Mouse (Mus musculus): ENCODE results near the gene Wwox. TPM values are rescaled to one million over a fixed set of nuclear protein-coding genes. Genes with fewer than 3 reads are reported as not detected.

Wwox gene
- polyA plus RNA-seq, 1 experiment from 2014 or later = 9.9 TPM

GRCm38 (mm10) chr8:115068723-115069122 lies 629.3 kb downstream of the Wwox start:
- H3K4me3 ChIP-seq = no peak overlapping the region
- no peak overlapping the region for H3K27ac ChIP-seq (replicated peaks)
- H3K4me1 ChIP-seq = peaks cover 5% of the 10 kb centered on the region; the same call in 1 of the 2 replicates
- H3K27me3 ChIP-seq (replicated peaks; ENCODE audit: low read depth, poor library complexity, severe bottlenecking) = 0 out of 2 replicates have a peak, but pooled peaks cover 7% of the 10 kb centered on the region
- WGBS = 81% methylated on average over 5 of the region's 5 CpGs
- no peak for DNase-seq (ENCODE audit: low spot score)
- H3K36me3 ChIP-seq (replicated peaks) = no peaks in the 10 kb centered on the region
- no peaks in the 10 kb centered on the region for H3K9me3 ChIP-seq

DNA sequence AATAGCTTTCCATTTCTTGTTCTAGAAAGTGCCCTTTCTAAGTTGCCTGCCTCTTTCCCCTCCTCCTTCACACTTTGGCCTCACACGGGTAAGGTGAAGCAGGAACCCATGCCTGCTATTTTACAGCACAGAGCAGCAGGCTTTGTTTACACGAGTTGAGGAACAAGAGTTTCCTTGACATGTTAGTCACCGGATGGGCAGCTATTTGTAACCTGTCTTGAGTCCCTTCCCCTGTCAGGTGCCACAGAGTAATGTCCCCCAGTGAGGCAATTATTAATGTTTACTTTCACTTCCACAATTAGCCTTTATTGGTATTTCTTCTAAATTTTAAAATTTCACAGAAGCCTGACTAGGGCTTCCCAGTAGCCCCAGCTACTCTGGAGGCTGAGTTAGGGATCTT lies 630.8 kb downstream of the Wwox start:
- 0 out of 2 replicates have a peak, but pooled peaks cover 7% of the 10 kb centered on the region for H3K27me3 ChIP-seq (replicated peaks; ENCODE audit: low read depth, poor library complexity, severe bottlenecking)
- no peaks in the 10 kb centered on the region for H3K36me3 ChIP-seq (replicated peaks)
- H3K9me3 ChIP-seq = no peaks in the 10 kb centered on the region
- H3K4me3 ChIP-seq = no peak overlapping the region
- H3K4me1 ChIP-seq = peaks cover 5% of the 10 kb centered on the region; the same call in 1 of the 2 replicates
- DNase-seq (ENCODE audit: low spot score) = no peak
- no peak overlapping the region for H3K27ac ChIP-seq (replicated peaks)
- WGBS = 58% methylated on average over 3 of the region's 3 CpGs

DNA sequence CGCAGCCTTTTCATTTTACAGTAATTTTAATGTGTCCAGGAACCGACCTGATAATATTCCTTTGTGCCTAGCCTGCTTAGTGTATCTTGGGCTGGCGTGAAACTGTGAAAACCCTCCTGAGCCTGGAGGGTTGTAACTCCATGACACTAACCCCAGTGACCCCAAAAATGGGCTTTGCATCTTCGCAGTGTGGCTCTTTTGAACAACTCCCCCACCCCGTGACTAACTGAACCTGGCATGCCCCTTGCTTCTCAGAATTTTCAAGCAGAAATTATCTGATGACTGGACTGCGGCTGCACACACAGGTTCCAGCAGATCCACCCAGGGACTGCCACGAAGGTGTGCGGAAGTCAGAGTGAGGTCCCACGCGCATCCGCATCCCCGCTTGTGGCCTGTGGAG lies 631.8 kb downstream of the Wwox start:
- DNase-seq (ENCODE audit: low spot score) = no peak
- Histone ChIP-seq H3K27me3 (replicated peaks; ENCODE audit: low read depth, poor library complexity, severe bottlenecking) (no peaks in the 10 kb centered on the region), H3K4me3 (no peak overlapping the region), H3K4me1 (no peaks in the 10 kb centered on the region), H3K9me3 (no peaks in the 10 kb centered on the region), H3K36me3 (replicated peaks) (no peaks in the 10 kb centered on the region), H3K27ac (replicated peaks) (no peak overlapping the region)
- 88% methylated on average over 12 of the region's 12 CpGs for WGBS

DNA sequence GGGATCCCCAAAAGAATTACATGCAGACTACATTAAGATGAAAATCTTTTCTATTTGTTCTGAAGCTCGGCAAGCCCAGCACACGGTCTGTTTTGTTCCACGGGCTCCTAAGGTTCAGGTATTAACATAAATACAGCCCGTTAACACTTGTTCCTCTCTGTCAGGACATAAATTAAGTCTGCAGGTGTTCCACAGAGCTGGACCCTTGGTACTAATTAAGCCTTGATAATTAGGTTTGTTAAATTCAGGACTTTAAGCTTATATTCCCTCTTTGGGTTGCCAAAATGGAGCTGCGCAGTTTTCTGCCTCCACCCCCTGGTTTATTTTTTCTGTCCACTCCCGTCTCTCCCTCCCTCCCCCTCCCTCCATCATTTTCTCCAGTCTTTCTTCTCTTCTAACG lies 638.8 kb downstream of the Wwox start:
- Histone ChIP-seq H3K4me3 (no peak overlapping the region), H3K27me3 (replicated peaks; ENCODE audit: low read depth, poor library complexity, severe bottlenecking) (0 out of 2 replicates have a peak, but pooled peaks cover 3% of the 10 kb centered on the region), H3K4me1 (no peaks in the 10 kb centered on the region), H3K36me3 (replicated peaks) (no peaks in the 10 kb centered on the region), H3K9me3 (no peaks in the 10 kb centered on the region), H3K27ac (replicated peaks) (no peak overlapping the region)
- WGBS = 77% methylated on average over 7 of the region's 7 CpGs
- no peak for DNase-seq (ENCODE audit: low spot score)

GRCm38 (mm10) chr8:115081302-115082207 lies 642.1 kb downstream of the Wwox start:
- Histone ChIP-seq H3K4me1 (no peaks in the 10 kb centered on the region), H3K9me3 (no peaks in the 10 kb centered on the region), H3K36me3 (replicated peaks) (no peaks in the 10 kb centered on the region), H3K27ac (replicated peaks) (no peak overlapping the region), H3K27me3 (replicated peaks; ENCODE audit: low read depth, poor library complexity, severe bottlenecking) (0 out of 2 replicates have a peak, but pooled peaks cover 3% of the 10 kb centered on the region), H3K4me3 (no peak overlapping the region)
- no peak for DNase-seq (ENCODE audit: low spot score)
- WGBS = 76% methylated on average over 7 of the region's 7 CpGs

DNA sequence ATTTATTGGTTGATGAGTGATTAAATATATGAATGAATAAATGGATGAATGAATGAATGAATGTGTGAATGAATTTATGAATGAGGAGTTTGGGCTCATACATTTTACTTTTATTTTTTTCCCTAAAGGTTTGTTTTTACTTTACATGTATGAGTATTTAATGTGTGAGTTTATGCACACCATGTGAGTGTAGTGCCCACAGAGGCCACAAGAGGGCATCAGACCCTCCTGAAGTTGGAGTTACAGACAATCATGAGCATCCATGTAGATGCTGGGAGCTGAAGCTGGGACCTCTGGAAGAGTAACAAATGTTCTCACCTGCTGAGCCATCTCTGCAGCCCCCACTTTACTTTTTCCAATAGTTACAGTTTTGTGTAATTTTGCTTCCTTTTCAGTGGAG lies 648.7 kb downstream of the Wwox start:
- Histone ChIP-seq H3K27me3 (replicated peaks; ENCODE audit: low read depth, poor library complexity, severe bottlenecking) (no peaks in the 10 kb centered on the region), H3K27ac (replicated peaks) (no peak overlapping the region), H3K4me3 (no peak overlapping the region), H3K9me3 (peaks cover 3% of the 10 kb centered on the region; the same call in 1 of the 2 replicates), H3K36me3 (replicated peaks) (no peaks in the 10 kb centered on the region), H3K4me1 (no peaks in the 10 kb centered on the region)
- no peak for DNase-seq (ENCODE audit: low spot score)

GRCm38 (mm10) chr8:115089744-115090143 lies 650.3 kb downstream of the Wwox start:
- Histone ChIP-seq H3K4me1 (no peaks in the 10 kb centered on the region), H3K36me3 (replicated peaks) (no peaks in the 10 kb centered on the region), H3K27ac (replicated peaks) (no peak overlapping the region), H3K4me3 (no peak overlapping the region), H3K9me3 (peaks cover 3% of the 10 kb centered on the region; the same call in 1 of the 2 replicates), H3K27me3 (replicated peaks; ENCODE audit: low read depth, poor library complexity, severe bottlenecking) (no peaks in the 10 kb centered on the region)
- 76% methylated on average over 7 of the region's 7 CpGs for WGBS
- no peak for DNase-seq (ENCODE audit: low spot score)

DNA sequence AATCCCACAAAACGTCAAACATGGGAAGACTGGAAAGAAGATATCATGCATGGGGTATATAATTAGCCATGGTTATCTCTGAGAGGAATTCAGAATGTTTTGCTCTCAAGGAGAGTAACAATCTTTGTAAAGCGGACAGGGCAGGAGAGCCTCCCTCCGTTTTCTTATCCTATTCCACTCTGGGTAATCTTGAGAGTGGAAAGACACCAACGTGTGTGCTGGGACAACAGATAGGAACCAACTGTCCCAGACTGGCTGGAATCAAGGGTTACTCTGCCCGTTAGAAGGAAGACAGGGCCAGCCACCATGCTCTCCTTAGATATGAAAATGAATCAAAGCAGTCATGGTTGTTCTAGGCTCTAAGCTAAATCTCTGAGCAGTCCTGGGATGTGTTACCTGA lies 650.7 kb downstream of the Wwox start:
- H3K36me3 ChIP-seq (replicated peaks) = no peaks in the 10 kb centered on the region
- no peaks in the 10 kb centered on the region for H3K4me1 ChIP-seq
- H3K27ac ChIP-seq (replicated peaks) = no peak overlapping the region
- H3K27me3 ChIP-seq (replicated peaks; ENCODE audit: low read depth, poor library complexity, severe bottlenecking) = no peaks in the 10 kb centered on the region
- WGBS = 87% methylated on average over 5 of the region's 5 CpGs
- H3K4me3 ChIP-seq = no peak overlapping the region
- DNase-seq (ENCODE audit: low spot score) = no peak
- peaks cover 3% of the 10 kb centered on the region; the same call in 1 of the 2 replicates for H3K9me3 ChIP-seq

- Histone ChIP-seq H3K4me1 (no peaks in the 10 kb centered on the region), H3K4me3 (no peak overlapping the region), H3K27ac (replicated peaks) (no peak overlapping the region), H3K36me3 (replicated peaks) (no peaks in the 10 kb centered on the region), H3K27me3 (replicated peaks; ENCODE audit: low read depth, poor library complexity, severe bottlenecking) (no peaks in the 10 kb centered on the region), H3K9me3 (no peaks in the 10 kb centered on the region)
- DNase-seq (ENCODE audit: low spot score) = no peak
- 87% methylated on average over 4 of the region's 4 CpGs for WGBS
Measured at GRCm38 (mm10) chr8:115095548-115095947, 656.1 kb downstream of the Wwox start.

GRCm38 (mm10) chr8:115097988-115098562 lies 658.6 kb downstream of the Wwox start:
- Histone ChIP-seq H3K4me3 (no peak overlapping the region), H3K27ac (replicated peaks) (no peak overlapping the region), H3K36me3 (replicated peaks) (no peaks in the 10 kb centered on the region), H3K27me3 (replicated peaks; ENCODE audit: low read depth, poor library complexity, severe bottlenecking) (no peaks in the 10 kb centered on the region), H3K4me1 (no peaks in the 10 kb centered on the region), H3K9me3 (no peaks in the 10 kb centered on the region)
- 86% methylated on average over 9 of the region's 9 CpGs for WGBS
- no peak for DNase-seq (ENCODE audit: low spot score)

- peaks cover 43% of the 10 kb centered on the region for H3K4me1 ChIP-seq
- no peak overlapping the region for H3K4me3 ChIP-seq
- no peak for DNase-seq (ENCODE audit: low spot score)
- no peak overlapping the region for H3K27ac ChIP-seq (replicated peaks)
- no peaks in the 10 kb centered on the region for H3K36me3 ChIP-seq (replicated peaks)
- no peaks in the 10 kb centered on the region for H3K9me3 ChIP-seq
- no peaks in the 10 kb centered on the region for H3K27me3 ChIP-seq (replicated peaks; ENCODE audit: low read depth, poor library complexity, severe bottlenecking)
- 63% methylated on average over 3 of the region's 3 CpGs for WGBS
Measured at GRCm38 (mm10) chr8:115109309-115109708, 669.9 kb downstream of the Wwox start.

GRCm38 (mm10) chr8:115110423-115110822 lies 671.0 kb downstream of the Wwox start:
- Histone ChIP-seq H3K4me1 (peaks cover 46% of the 10 kb centered on the region), H3K27me3 (replicated peaks; ENCODE audit: low read depth, poor library complexity, severe bottlenecking) (no peaks in the 10 kb centered on the region), H3K9me3 (no peaks in the 10 kb centered on the region), H3K4me3 (no peak overlapping the region), H3K27ac (replicated peaks) (no peak overlapping the region), H3K36me3 (replicated peaks) (no peaks in the 10 kb centered on the region)
- 85% methylated on average over 9 of the region's 9 CpGs for WGBS
- DNase-seq (ENCODE audit: low spot score) = no peak

DNA sequence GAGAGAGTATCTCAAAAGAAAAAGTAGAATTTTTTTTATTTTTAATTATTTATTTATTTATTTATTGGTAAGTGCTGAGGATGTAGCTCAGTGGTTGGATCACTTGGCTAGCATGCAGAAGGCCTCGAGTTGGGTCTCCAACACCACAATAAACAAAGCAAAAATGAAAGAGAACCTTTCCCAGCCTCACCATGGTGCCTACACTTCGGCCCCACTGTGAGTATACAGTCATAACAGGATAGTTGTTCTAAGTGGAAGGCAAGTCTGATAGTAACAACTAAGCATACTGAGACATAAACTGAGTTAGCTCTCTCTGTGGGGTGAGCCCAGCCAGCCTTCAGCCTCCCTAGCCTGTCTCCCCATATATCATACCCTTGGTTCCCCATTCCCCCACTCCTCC lies 672.6 kb downstream of the Wwox start:
- no peaks in the 10 kb centered on the region for H3K9me3 ChIP-seq
- no peak overlapping the region for H3K4me3 ChIP-seq
- DNase-seq (ENCODE audit: low spot score) = no peak
- no peaks in the 10 kb centered on the region for H3K36me3 ChIP-seq (replicated peaks)
- no peak overlapping the region for H3K27ac ChIP-seq (replicated peaks)
- peaks cover 35% of the 10 kb centered on the region for H3K4me1 ChIP-seq
- WGBS = 94% methylated on average over 2 of the region's 2 CpGs
- no peaks in the 10 kb centered on the region for H3K27me3 ChIP-seq (replicated peaks; ENCODE audit: low read depth, poor library complexity, severe bottlenecking)

Data from embryonic facial prominence, embryonic 10.5 days (tissue).